Comparison of ENCODE assay signal across 8 mouse cellular contexts in genomic region chr10:70121406-70121695, GRCm38 (mm10). TPM values are rescaled to one million over a fixed set of nuclear protein-coding genes. Genes with fewer than 3 reads are reported as not detected.
A peak's percentile ranks its signal among the peaks of the same experiment; 100 is the strongest.
DNase-seq lines count a peak whose midpoint lies in the region; ATAC-seq and TF ChIP-seq lines count a peak whose summit lies in the region.

No protein-coding gene starts in this region.

- peak overlapping the region; percentile 72 for H3K27ac ChIP-seq in gastrocnemius, adult 2 months
- H3K27ac ChIP-seq in midbrain, embryonic 12.5 days (replicated peaks) = 0 out of 2 replicates have a peak overlapping the region, but pooled peaks have one; percentile 74
- H3K27ac ChIP-seq in midbrain, embryonic 16.5 days (ENCODE audit: low read length) = no peak overlapping the region
- H3K27ac ChIP-seq in liver, embryonic 12.5 days = peak overlapping the region; percentile 83
- peak overlapping the region; percentile 53; the same call in 1 of the 2 replicates for H3K27ac ChIP-seq in stomach, embryonic 16.5 days (ENCODE audit: low read length)
- H3K27ac ChIP-seq in layer of hippocampus, adult 2 months = no peak overlapping the region

- peak overlapping the region; percentile 46; the same call in 1 of the 2 replicates for H3K4me3 ChIP-seq in gastrocnemius, adult 2 months
- no peak overlapping the region for H3K4me3 ChIP-seq in midbrain, embryonic 12.5 days
- no peak overlapping the region for H3K4me3 ChIP-seq in midbrain, embryonic 16.5 days (ENCODE audit: low read depth, low read length)
- H3K4me3 ChIP-seq in liver, embryonic 12.5 days = peak overlapping the region; percentile 28
- H3K4me3 ChIP-seq in stomach, embryonic 16.5 days (replicated peaks; ENCODE audit: low read length) = no peak overlapping the region
- H3K4me3 ChIP-seq in layer of hippocampus, adult 2 months = no peak overlapping the region

- 88% methylated on average over 8 of the region's 8 CpGs for WGBS in midbrain, embryonic 12.5 days
- WGBS in midbrain, embryonic 16.5 days = 78% methylated on average over 8 of the region's 8 CpGs
- WGBS in liver, embryonic 12.5 days (ENCODE audit: insufficient replicate concordance) = 18% methylated on average over 8 of the region's 8 CpGs
- WGBS in stomach, embryonic 16.5 days = 59% methylated on average over 8 of the region's 8 CpGs

- no peaks in the 10 kb centered on the region for H3K27me3 ChIP-seq in midbrain, embryonic 12.5 days
- no peaks in the 10 kb centered on the region for H3K27me3 ChIP-seq in midbrain, embryonic 16.5 days (ENCODE audit: control insufficient read depth, insufficient read depth, low read depth, low read length)
- H3K27me3 ChIP-seq in liver, embryonic 12.5 days (replicated peaks) = no peaks in the 10 kb centered on the region
- H3K27me3 ChIP-seq in stomach, embryonic 16.5 days (ENCODE audit: control insufficient read depth, insufficient read depth, low read length) = no peaks in the 10 kb centered on the region

- H3K9me3 ChIP-seq in midbrain, embryonic 12.5 days = no peaks in the 10 kb centered on the region
- H3K9me3 ChIP-seq in midbrain, embryonic 16.5 days (replicated peaks; ENCODE audit: control insufficient read depth, low read length, poor library complexity, severe bottlenecking) = no peaks in the 10 kb centered on the region
- no peaks in the 10 kb centered on the region for H3K9me3 ChIP-seq in liver, embryonic 12.5 days (replicated peaks)
- H3K9me3 ChIP-seq in stomach, embryonic 16.5 days (replicated peaks; ENCODE audit: control insufficient read depth, low read length) = no peaks in the 10 kb centered on the region

- H3K9ac ChIP-seq in midbrain, embryonic 12.5 days (replicated peaks) = no peak overlapping the region
- no peak overlapping the region for H3K9ac ChIP-seq in midbrain, embryonic 16.5 days (ENCODE audit: low read depth, low read length)
- H3K9ac ChIP-seq in liver, embryonic 12.5 days = peak overlapping the region; percentile 55
- no peak overlapping the region for H3K9ac ChIP-seq in stomach, embryonic 16.5 days (ENCODE audit: low read length)

- intact Hi-C loops in gastrocnemius, adult 2 months (cut with DNase I) = no loop called here

- ATAC-seq in midbrain, embryonic 12.5 days (ENCODE audit: low FRiP score, low read depth) = no peak
- no peak for ATAC-seq in midbrain, embryonic 16.5 days
- ATAC-seq in liver, embryonic 12.5 days = peak; percentile 67
- ATAC-seq in stomach, embryonic 16.5 days (ENCODE audit: insufficient read depth, low FRiP score) = no peak

- no peak overlapping the region for H3K4me2 ChIP-seq in midbrain, embryonic 12.5 days (replicated peaks)
- no peak overlapping the region for H3K4me2 ChIP-seq in midbrain, embryonic 16.5 days (ENCODE audit: low read length)
- H3K4me2 ChIP-seq in liver, embryonic 12.5 days = peak overlapping the region; percentile 59
- H3K4me2 ChIP-seq in stomach, embryonic 16.5 days (ENCODE audit: low read depth, low read length) = no peak overlapping the region

- no peak for TF ChIP-seq CTCF in gastrocnemius, adult 2 months (IDR thresholded peaks at IDR 0.05)
- no peak for TF ChIP-seq CTCF in layer of hippocampus, adult 2 months (conservative IDR thresholded peaks at IDR 0.05)

- DNase-seq in gastrocnemius, adult 2 months = no peak
- DNase-seq in gastrocnemius, adult 8-10 months (ENCODE audit: low spot score in 2 of 2) = no peak
- no peak for DNase-seq in layer of hippocampus, adult 2 months (ENCODE audit: low spot score in 2 of 2)
- no peak for DNase-seq in natural killer cell, adult 2 months (ENCODE audit: low spot score in 2 of 2)

- no peaks in the 10 kb centered on the region for H3K36me3 ChIP-seq in midbrain, embryonic 12.5 days
- no peaks in the 10 kb centered on the region for H3K36me3 ChIP-seq in midbrain, embryonic 16.5 days (ENCODE audit: control insufficient read depth, insufficient read depth, low read length)
- 0 out of 2 replicates have a peak, but pooled peaks cover 4% of the 10 kb centered on the region for H3K36me3 ChIP-seq in liver, embryonic 12.5 days
- H3K36me3 ChIP-seq in stomach, embryonic 16.5 days (ENCODE audit: control insufficient read depth, insufficient read depth, low read length) = no peaks in the 10 kb centered on the region

- H3K4me1 ChIP-seq in midbrain, embryonic 12.5 days = peaks cover 39% of the 10 kb centered on the region
- peaks cover 28% of the 10 kb centered on the region for H3K4me1 ChIP-seq in midbrain, embryonic 16.5 days (ENCODE audit: control insufficient read depth, insufficient read depth, low read length)
- H3K4me1 ChIP-seq in liver, embryonic 12.5 days = peaks cover 96% of the 10 kb centered on the region
- peaks cover 34% of the 10 kb centered on the region for H3K4me1 ChIP-seq in stomach, embryonic 16.5 days (ENCODE audit: control insufficient read depth, insufficient read depth, low read length)

RNA-seq across cellular contexts. Expression of gene Ccdc6, which starts 24.4 kb away (rescaled TPM):
- total RNA-seq in gastrocnemius, adult 2 months (2021) = 100 to 1,000 TPM in 1 of 2 experiments, 10 to 100 TPM in 1; 94.2 to 115 TPM
- 100 to 1,000 TPM; 102 to 119 (median 108) TPM for total RNA-seq in gastrocnemius, adult 8-10 months (2022)
- polyA plus RNA-seq in midbrain, embryonic 12.5 days (2016; fragmentation: Nextera tagmentation; extraction: Ambion mirVana) = 16.2 and 17.1 TPM in 2 replicates
- 22.1 and 26.1 TPM in 2 replicates for polyA plus RNA-seq in midbrain, embryonic 16.5 days (2015; fragmentation: Nextera tagmentation; extraction: Ambion mirVana)
- polyA plus RNA-seq in liver, embryonic 12.5 days (2016; fragmentation: Nextera tagmentation; extraction: Ambion mirVana) = 9.5 and 10.2 TPM in 2 replicates
- polyA plus RNA-seq in stomach, embryonic 16.5 days (2015; fragmentation: Nextera tagmentation; extraction: Ambion mirVana) = 13.1 and 13.8 TPM in 2 replicates
- 10 to 100 TPM; 60.5 to 65.6 TPM for total RNA-seq in layer of hippocampus, adult 2 months (2021)

Comparison
In these comparisons a context has a peak if more than half of its experiments do, and no peak if none do; other contexts are left out.
1. H3K27ac ChIP-seq: peak in gastrocnemius, adult 2 months (single experiment), midbrain, embryonic 12.5 days (single experiment), liver, embryonic 12.5 days (single experiment) and stomach, embryonic 16.5 days (single experiment); none in midbrain, embryonic 16.5 days (single experiment) and layer of hippocampus, adult 2 months (single experiment).
2. H3K4me3 ChIP-seq: peak in gastrocnemius, adult 2 months (single experiment) and liver, embryonic 12.5 days (single experiment); none in midbrain, embryonic 12.5 days (single experiment), midbrain, embryonic 16.5 days (single experiment), stomach, embryonic 16.5 days (single experiment) and layer of hippocampus, adult 2 months (single experiment).